Mouse (Mus musculus): ENCODE results near the gene Cd79a. TPM values are rescaled to one million over a fixed set of nuclear protein-coding genes. Genes with fewer than 3 reads are reported as not detected.

Gene Cd79a
- polyA plus RNA-seq, 1 experiment, result 0.31 TPM

DNA sequence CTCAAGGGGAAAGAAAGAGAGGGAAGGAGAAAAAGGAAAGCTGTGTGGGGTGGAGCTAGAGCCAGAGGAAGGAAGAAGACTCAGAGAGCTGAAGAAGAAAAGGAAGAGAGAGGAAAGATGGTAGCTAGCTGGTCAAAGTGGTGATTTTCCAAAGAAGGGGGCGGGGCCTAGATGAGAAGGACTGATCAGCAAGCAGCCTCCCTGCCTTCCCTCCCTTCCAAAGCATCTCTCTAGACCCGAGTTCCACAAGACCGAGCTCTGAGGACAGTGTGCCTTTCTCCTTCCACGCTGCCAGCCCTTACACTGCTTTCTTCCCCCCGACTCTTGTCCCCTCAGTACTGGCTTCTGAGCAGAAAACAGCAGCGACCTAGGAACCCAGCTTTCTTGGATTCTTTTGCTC is 33.0 kb upstream of the Cd79a start:
- TF ChIP-seq CTCF (IDR thresholded peaks at IDR 0.05; ENCODE audit: borderline replicate concordance, extremely low read depth, insufficient read depth, insufficient read length) (no peak), POLR2A (IDR thresholded peaks at IDR 0.05; ENCODE audit: borderline replicate concordance, extremely low read depth, insufficient read depth, insufficient read length, poor library complexity, severe bottlenecking) (no peak)
- DNase-seq (ENCODE audit: low read depth), result no peak

DNA sequence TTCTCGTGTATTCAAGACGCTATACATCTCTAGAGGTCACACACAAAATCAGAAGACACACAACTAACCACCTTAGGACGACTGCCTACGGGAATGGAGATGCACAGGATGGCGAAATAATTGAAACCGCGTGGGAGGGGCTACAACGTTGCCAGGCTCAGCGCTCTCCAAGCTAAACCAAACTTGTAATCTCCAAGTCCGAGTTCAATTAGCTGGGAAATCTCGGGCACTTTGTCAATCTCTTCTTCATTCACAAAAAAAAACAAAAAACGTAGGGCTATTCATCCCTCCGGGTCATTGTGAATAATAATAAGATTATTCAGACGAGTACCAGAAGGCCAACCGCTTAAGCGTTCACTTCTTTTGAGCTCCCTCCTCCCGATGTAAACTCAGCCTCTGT is 28.1 kb upstream of the Cd79a start:
- peak; percentile 69 for DNase-seq (ENCODE audit: low read depth)
- TF ChIP-seq CTCF (IDR thresholded peaks at IDR 0.05; ENCODE audit: borderline replicate concordance, extremely low read depth, insufficient read depth, insufficient read length) (no peak), POLR2A (IDR thresholded peaks at IDR 0.05; ENCODE audit: borderline replicate concordance, extremely low read depth, insufficient read depth, insufficient read length, poor library complexity, severe bottlenecking) (no peak)

DNA sequence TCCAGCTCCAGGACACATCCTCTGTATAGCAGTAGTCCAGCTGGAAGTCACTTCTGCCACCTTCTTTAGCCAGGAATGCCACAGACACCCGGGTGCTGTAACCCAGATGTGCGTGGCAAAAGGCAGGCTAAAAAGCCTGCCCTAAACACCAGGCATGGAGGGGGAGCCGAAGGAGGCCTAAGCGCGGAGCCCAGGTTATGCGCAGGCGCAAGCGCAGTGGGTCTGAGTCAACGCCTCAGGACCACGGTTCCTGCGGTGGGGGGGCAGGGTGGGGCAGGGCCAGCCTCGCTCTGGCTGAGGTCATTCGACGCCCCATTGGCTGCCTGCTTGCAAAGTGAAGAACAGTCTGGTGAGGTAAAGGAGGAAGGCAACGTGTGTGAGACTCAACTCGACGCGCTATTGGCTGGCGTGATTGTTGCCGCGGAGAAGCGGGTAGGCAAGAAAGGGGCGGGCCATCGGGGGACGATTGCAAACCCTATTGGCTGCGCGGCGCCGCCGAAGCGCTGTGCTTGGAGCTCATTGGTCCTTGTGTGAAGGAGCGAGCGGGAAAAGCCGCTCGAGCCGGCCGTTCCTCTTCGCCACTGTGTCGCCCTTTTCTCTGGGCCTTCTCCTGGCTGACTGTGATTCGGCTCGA is 27.5 kb upstream of the Cd79a start, which contains the start of the genes Lypd4 and Dmrtc2:
TSS of gene Lypd4 (minus strand) at position 410 of the 634 bp plus-strand sequence.
TSS of gene Dmrtc2 (plus strand) at position 526 of the 634 bp plus-strand sequence.
- DNase-seq (ENCODE audit: low read depth), result peak; percentile 51
- TF ChIP-seq POLR2A (IDR thresholded peaks at IDR 0.05; ENCODE audit: borderline replicate concordance, extremely low read depth, insufficient read depth, insufficient read length, poor library complexity, severe bottlenecking) (no peak), CTCF (IDR thresholded peaks at IDR 0.05; ENCODE audit: borderline replicate concordance, extremely low read depth, insufficient read depth, insufficient read length) (no peak)

DNA sequence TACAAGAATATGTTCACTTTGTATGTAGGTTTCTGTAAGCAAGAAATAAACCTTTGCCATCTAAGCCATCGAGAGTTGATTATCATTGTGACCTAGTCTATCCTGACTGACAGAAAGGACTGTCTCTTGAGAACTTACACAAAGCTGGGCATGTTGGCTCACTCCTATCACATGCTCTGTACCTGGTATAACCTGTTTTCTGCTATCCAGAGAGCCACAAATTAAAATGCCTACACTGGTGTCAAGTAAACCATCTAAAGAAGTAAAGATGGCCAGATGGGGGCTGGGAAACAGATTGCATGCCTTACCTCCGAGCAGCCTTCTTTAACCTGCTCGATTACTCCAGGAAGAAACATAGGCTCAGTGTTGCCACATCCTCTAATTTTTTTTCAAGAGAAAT is 19.6 kb upstream of the Cd79a start:
- TF ChIP-seq POLR2A (IDR thresholded peaks at IDR 0.05; ENCODE audit: borderline replicate concordance, extremely low read depth, insufficient read depth, insufficient read length, poor library complexity, severe bottlenecking), result no peak
- no peak for TF ChIP-seq CTCF (IDR thresholded peaks at IDR 0.05; ENCODE audit: borderline replicate concordance, extremely low read depth, insufficient read depth, insufficient read length)
- no peak for DNase-seq (ENCODE audit: low read depth)

DNA sequence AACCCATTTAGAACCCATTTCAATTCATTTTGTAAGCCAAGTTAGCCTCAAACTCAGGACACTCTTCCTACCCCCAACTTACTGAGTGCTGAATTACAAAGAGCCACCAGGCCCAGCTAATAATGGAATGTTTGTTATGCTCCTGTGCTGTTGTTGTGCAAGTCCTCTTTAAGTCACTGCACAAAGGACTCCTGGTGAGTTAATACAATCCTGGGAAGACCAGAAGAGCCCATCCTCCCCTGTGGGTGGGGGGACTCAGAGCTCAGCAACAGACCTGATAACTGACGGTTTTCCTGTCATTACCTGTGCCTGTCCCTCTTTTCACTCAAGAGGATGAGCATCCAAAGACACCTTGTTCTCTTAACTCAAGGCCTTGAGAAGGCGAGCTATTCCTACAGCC is 17.6 kb upstream of the Cd79a start:
- TF ChIP-seq CTCF (IDR thresholded peaks at IDR 0.05; ENCODE audit: borderline replicate concordance, extremely low read depth, insufficient read depth, insufficient read length) (no peak), POLR2A (IDR thresholded peaks at IDR 0.05; ENCODE audit: borderline replicate concordance, extremely low read depth, insufficient read depth, insufficient read length, poor library complexity, severe bottlenecking) (no peak)
- DNase-seq (ENCODE audit: low read depth), result no peak

DNA sequence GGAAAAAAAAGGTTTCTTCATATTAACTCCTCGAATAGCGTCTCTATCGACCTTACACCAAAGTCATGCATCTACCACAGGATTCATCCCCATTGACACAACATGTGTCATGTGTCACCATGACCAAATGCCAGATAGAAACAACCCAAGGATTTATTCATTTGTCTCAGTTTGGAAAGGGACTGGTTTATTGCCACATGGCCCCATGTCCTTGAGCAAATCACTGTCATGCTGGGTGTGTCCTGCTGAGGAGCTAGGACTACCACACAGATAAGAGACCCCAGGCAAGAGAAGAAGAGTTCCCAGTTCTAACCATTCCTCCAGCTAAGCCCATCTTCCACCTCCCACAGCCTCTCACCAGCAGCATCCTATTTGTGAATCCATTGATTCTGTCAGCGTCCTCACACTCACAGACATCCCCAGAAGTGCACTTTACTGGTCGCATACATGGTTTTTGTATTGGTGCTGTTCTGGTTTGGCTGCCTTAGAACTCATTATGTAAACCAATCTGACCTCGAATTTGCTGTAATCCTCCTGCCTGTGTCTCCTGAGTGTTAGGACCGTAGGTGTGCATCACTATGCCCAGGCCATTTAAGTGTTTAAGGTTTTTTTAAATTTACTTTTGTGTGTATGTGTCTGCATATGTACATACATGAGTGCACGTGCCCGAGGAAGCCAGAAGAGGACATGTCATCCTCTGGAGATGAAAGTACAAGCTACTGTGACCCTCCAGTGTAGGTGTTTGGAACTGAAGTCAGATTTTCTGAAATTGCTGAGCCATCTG is 14.6 kb upstream of the Cd79a start:
- TF ChIP-seq POLR2A (IDR thresholded peaks at IDR 0.05; ENCODE audit: borderline replicate concordance, extremely low read depth, insufficient read depth, insufficient read length, poor library complexity, severe bottlenecking) (no peak), CTCF (IDR thresholded peaks at IDR 0.05; ENCODE audit: borderline replicate concordance, extremely low read depth, insufficient read depth, insufficient read length) (no peak)
- DNase-seq (ENCODE audit: low read depth), result no peak

DNA sequence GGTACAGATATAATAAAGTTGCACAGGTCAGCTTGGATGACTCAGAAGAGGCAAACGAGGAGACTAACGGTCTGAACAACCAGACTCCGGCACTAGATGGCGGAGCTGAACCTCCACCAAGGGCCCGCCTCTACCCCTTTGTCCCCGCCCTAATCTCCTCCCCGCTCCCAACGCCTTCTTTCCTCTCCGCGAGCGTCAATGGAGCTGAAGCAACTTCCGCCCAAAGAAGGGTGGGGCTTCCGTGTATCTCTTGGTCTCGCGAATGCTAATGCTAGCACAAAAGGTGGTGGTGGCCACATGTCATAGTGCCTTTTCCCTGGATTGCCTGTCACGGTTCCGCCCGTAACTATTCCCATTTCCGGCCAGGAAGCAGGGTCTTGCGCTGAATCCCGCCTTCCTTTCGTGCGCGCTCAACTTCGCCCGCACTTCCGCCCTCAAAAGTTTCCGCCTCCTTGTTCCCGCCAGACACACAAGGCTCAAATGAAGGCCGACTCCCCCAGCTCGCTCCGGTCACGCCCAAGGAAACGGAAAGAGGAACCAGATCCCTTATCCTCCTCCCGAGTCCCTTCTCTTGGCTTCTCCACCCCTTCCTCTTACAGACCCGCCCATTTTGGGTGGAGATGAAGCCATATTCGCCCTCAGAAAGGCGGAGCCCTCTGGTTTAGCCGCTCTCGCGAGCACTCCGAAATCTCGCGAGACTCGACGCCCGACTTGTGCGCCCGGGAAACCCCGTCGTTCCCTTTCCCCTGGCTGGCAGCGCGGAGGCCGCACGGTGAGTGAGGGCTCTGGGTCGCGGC is 13.1 kb upstream of the Cd79a start, which contains the start of gene Rps19:
TSS of gene Rps19 (plus strand) at position 476 of the 797 bp plus-strand sequence.
- peak; percentile 100 for DNase-seq (ENCODE audit: low read depth)
- TF ChIP-seq POLR2A (IDR thresholded peaks at IDR 0.05; ENCODE audit: borderline replicate concordance, extremely low read depth, insufficient read depth, insufficient read length, poor library complexity, severe bottlenecking), result peak; percentile 82
- TF ChIP-seq CTCF (IDR thresholded peaks at IDR 0.05; ENCODE audit: borderline replicate concordance, extremely low read depth, insufficient read depth, insufficient read length), result peak; percentile 62

DNA sequence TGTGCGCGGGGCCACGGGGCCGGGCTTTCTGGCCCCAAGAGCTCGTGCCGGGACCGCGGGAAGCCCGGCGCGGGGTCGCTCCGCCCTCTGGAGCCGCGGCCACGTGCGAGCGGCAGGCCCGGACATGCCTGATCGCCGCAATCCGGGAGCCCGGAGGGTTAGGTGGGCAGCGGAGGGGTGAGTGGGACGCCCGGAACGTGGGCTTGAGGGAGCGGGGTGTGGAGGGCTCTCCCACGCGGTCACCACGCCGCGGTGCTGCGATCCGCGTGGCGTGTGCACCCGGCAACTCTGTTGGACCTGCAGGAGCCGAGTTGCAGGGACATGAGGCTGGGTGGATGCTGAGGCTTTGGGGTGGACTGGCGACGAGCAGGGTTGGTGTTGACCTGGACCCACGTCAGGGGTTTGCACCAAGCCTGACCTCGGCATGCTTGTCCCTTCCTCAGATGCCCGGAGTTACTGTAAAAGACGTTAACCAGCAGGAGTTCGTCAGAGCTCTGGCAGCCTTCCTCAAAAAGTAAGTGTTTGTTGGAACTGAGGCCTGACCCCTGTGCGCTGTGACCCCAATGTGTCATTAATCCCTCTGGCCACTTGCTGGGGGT is 12.4 kb upstream of the Cd79a start:
- DNase-seq (ENCODE audit: low read depth), result no peak
- TF ChIP-seq POLR2A (IDR thresholded peaks at IDR 0.05; ENCODE audit: borderline replicate concordance, extremely low read depth, insufficient read depth, insufficient read length, poor library complexity, severe bottlenecking) (no peak), CTCF (IDR thresholded peaks at IDR 0.05; ENCODE audit: borderline replicate concordance, extremely low read depth, insufficient read depth, insufficient read length) (no peak)

DNA sequence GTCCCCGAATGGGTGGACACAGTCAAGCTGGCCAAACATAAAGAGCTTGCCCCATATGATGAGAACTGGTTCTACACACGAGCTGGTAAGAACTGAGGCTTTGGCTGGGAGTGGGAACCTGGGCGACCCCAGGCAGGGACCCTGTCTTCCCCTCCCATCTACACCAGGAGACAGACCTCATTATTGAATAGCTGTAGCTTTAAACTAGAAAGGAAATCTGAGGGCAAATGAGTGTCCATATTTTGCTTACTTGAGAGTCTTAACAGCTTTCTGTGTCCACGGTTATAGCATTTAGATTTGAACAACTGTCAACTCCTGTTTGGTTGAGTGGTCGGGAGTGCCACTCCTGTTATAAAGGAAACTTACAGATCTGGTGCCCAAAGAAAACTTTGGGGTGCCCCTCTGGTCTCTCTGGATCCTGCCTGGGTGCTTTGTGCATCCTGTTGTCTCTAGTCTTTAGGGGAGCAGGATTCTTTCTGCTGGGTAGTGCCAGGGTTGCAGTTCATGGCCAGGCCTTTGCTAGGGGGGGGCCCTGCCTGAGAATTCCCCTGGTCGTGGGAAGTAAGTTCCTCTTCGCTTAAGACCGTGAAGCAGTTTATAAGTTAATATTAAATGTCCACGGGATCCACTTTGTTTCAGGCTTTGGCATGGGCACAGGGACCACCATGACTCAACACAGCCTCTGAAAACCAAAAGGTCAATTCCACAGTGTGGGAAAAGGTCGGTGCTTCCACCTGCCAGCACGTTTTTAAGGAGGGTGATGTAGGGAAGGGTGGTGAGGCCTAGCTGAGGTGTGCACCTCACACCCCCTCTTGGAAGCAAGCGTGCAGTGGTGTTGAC is 11.5 kb upstream of the Cd79a start:
- no peak for TF ChIP-seq POLR2A (IDR thresholded peaks at IDR 0.05; ENCODE audit: borderline replicate concordance, extremely low read depth, insufficient read depth, insufficient read length, poor library complexity, severe bottlenecking)
- no peak for TF ChIP-seq CTCF (IDR thresholded peaks at IDR 0.05; ENCODE audit: borderline replicate concordance, extremely low read depth, insufficient read depth, insufficient read length)
- DNase-seq (ENCODE audit: low read depth), result no peak

DNA sequence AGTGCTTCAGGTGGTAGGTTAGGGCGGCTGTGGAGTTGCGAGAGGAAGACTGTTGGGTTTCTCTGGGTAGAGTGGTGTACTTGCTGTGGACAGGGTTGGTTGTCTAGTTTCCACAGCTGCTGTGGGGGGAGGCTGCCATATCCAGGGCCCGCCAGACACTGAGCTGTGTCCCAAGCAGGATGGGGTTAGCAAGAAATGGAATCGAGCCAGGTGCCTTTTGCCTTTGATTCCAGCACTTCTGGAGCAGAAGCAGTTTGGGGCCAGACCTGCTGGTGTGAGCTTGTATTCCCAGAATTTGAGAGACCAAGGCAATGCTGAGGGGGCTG is 10.9 kb upstream of the Cd79a start:
- no peak for DNase-seq (ENCODE audit: low read depth)
- TF ChIP-seq CTCF (IDR thresholded peaks at IDR 0.05; ENCODE audit: borderline replicate concordance, extremely low read depth, insufficient read depth, insufficient read length), result no peak
- no peak for TF ChIP-seq POLR2A (IDR thresholded peaks at IDR 0.05; ENCODE audit: borderline replicate concordance, extremely low read depth, insufficient read depth, insufficient read length, poor library complexity, severe bottlenecking)

Measured in brain, embryonic 14.5 days (tissue).